Mouse (Mus musculus) cerebellum, adult 9-11 months (tissue): ENCODE data around the gene Chga.
A peak's percentile ranks its signal among the peaks of the same experiment; 100 is the strongest.

ENCODE experiments used
- DNase-seq: peaks from one replicate; pipeline ENCODE4 v3.0.0; 2022

Gene Chga

GRCm38 (mm10) chr12:102601847-102602246, 47.1 kb downstream of the Chga start:
- peak; percentile 45 for DNase-seq

DNA sequence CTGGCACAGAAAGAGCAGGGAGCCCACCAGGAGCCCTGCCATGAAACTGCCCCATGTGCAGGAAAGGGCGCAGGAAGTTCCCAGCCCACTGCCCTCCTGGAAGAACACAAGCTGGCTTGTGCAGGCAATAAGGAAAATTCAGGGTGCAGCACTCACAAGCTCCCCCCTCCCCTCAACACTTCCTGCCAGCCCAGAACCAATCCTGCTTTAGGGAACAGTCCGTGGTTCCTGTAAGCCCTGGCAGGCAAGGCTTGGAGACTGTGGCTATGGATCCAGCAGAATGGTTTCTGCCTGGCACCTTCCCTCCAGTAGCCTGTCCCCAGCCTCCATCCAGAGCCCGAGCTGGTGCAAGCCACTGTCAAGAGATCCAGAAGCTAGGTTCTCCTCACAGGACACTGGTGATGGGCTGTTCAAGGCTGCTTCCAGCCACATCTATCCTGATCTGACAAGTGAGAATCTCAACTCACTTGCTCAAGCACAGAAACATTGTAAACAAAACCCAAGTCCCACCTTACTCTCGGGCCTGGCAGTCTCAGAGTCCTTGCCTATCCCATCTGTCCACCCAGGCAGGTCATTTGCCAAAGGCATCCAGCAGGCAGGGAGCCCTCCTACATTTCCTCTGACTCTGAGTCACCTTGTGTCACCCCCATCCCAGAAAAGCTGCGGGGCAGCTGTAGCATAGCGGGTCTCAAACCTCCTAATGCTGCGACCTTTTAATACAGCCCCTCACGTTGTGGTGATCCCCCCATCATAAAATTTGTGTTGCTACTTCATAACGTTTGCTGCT, 47.7 kb downstream of the Chga start:
- DNase-seq: peak; percentile 70

- no peak for DNase-seq
Observed at GRCm38 (mm10) chr12:102605607-102606006, 50.8 kb downstream of the Chga start.

DNA sequence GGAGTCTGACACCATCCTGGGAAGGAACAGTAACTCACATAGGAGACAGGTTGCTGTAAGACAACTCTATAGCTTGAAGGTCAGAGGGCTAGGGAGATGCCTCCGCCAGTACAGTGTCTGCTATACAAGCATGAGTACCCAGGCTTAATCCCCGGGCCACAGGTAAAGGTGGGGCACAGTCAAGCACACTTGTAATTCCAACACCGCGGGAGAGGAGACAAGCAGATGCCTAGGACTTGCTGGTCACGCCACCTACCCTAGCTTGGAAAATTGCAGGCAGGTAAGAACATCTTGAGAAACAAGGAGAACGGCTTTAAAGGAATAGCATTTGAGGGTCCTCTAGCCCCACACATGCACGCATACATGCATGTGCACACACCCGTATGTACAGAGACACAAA, 52.3 kb downstream of the Chga start:
- no peak for DNase-seq

DNA sequence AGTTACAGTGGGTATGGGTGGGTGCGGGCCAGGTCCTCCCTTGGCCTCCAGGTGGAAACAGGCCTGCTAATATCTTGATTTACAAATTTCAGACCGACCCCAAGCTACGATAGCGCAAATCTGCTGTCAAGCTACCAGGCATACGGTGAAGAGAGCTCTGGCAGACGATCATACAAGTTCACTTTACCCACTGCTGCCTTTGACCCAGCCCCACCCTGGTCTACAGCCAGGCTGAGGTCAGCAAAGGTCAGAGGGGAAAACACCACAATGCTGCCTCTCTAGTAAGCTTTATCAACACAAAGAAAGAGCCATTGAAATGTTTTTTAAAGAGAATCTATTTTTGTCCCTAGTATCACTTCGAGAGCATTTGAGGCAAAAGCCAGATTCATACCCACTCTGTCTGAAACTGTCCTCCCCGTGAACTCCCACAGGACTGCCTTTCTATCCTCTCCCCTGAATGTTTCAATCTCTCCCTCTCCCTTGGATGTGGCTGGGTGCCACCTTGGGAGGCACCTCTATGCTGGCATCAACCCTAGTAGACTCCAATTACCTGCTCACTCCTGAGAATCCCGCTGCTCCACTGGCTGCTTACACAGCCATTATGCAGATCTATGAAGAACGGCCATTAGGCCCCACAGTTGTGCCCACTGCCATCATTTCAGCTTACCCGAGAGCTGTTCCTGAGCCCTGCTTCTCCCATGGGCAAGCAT, 53.2 kb downstream of the Chga start:
- DNase-seq: peak; percentile 68

DNA sequence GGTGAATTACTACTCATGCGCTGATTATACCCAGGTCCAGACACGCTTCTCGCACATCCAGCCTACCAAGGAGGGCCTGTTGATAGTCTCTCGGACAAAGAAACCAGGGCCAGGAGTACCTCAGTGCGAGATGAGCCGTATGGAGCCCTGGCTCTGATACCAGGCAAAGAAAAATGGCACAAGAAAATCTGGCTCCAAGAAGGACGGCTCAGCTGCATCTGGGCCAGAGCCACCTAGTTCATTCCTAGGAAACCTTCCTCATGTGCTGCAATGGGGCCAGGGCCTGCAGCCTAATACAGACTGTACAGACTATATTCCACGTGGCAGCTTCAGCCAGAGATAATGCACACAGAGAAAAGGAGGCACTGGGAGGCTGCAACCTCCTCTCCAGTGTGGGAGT, 56.2 kb downstream of the Chga start:
- no peak for DNase-seq

DNA sequence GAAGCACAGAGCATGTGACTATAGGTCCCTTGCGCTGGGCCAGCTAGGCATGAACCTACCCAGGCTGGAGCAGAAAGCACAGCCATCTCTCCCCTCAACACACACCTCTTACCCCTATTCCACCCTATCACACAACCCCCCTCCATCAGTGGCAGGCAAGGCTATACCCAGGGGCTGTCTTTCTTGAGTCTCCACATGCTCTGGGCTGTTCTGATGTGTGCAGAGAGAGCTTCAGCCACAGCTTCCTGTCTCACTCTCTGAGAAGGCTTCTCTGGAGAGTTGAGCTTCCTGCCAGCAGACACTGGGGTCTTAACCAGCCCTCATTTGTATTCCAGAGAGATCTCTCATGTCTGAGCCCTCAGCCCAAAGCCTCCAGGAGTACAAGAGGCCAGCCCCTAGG, 57.7 kb downstream of the Chga start:
- no peak for DNase-seq

DNA sequence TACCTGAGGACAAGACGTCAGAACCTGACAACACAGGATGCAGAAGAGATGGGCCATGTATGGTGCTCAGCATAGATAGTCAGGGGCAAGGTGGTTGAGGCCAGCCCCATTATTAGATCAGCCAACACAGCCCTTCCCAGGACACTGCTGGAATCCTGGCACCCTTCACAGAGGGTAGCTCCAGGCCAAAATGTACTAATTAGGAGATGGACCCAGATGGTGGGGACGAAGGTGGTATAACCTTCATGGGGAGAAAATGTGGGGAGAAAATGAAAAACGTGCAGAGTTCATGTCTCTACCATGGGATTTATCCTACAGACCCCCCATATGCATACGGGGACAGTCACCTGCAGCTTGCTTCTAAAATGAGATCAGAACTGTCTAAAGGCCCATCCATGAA, 58.6 kb downstream of the Chga start:
- DNase-seq: peak; percentile 84
